Mouse (Mus musculus) mature B cell (primary cell): ENCODE measurements around the gene Pkn3.
"Not testable (repeated sequence)": the region's sequence is repeated elsewhere in the genome, so short reads cannot be mapped to it uniquely, and the experiment has no call there.

Experiments used
- in situ Hi-C: fragments of 300-500 bp; cut with MboI; formaldehyde crosslinking; loops from 2 replicates; pipeline ENCODE4 v1.14.3; 2019

The Pkn3 gene

DNA sequence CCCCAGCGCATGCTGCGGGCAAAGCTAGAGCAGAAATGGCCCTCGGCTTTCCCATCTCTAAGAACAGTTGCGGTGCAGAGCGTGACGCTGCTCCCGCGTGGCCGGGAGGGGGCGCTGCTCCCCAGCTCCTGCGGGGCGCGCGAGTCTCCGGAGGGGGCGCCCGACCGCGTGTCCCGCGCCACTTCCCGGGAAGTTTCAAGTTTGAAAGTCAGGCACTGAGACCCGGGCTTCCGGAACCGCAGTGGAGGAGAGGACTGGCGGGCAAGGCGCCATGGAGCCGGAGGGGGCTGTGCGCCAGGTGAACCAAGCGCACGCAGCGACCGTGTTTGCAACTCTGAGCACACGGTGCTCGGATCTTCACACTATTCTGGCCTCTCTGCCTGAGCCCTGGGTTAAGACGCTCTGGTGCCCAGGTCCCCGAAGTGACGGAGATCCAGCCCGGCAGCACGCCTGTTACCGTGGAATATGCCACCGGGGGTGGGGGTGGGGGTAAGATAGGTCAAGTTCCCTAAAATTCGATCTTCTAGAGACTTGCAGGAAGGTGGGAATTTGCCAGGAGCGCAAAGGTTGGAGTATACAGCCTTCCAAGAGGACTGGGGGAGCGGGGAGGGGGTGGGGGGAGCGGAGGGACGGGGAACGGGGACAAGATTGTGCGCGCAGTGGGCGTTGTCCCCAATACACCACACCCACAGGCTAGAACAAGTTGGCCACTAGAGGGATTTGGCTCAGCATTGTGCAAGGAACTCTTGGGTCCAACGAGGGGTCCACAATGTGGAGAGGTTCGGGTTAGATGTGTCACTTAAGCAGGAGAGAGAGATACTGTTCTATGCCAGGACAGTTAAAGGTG, at the start of gene Pkn3:
Gene Pkn3, plus strand, starts transcription at position 183 of the 847 bp plus-strand sequence.
- in situ Hi-C loops = no loop called here

DNA sequence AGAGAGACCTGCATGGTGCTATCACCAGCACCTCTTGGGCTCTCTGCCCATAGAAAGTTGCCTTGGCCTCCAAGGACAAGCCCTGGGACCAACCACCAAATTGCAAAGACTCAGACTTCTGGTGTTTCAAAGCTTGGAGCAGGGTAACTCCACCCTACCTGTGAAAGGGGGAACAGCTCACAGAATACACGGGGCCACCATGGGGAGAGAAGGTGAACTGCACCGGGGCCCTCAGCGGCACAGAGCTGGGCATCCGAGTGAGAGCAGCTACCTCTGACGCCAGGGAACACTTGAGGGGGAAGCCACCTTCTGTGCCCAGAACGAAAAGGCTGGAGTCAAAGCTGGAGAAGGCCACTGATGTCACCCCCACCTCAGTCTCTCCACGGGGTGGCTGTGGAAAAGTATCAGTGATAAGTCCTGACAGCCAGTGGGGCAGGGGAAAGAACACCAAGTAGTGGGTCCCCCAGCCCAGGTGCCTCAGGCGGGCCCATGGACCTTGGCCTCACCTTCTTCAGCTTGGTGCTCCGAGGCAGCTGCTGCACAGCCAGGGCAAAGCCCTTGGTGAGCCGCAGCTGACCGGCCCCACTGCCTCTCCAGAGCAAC, 45.1 kb upstream of the Pkn3 start:
- in situ Hi-C loops = no loop called here

DNA sequence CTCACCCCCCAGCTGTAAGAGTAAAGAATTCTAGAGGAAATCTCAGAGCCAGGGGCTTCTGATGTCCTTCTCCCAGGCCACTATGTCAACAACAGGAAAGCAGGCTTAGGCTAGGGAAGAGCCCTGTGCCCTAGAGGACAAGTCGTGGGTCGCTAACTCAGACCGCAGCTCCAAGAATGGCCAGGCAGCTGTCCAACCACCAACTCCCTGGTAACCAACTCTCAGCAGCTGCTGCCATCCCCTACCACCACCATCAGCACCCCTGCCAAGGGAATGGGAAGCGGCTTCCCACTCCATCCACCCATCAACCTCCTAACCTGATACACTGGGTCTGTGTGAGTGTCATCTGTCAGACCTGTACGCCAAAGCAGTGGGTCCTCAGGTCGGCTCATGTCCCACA, 44.5 kb upstream of the Pkn3 start:
- in situ Hi-C loops = no loop called here

DNA sequence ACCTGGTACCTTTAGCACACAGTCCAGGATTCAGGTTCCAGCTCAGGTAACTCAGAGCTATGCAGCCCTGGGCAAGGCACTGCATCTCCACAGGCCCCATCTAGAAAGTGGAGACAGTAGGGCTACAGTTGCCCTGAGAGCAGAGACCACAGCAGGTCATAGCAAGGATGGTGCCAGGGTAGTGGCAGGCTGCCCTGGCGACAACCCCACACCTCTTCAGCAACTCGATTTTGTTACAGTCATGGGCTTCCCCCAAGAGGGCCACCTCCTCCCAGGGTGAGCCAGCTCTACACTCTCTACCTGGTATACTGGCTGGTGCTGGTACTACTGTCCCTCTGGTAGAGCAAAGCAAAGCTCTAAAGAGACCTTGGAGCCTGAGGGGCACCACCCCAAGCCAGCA, 39.7 kb upstream of the Pkn3 start:
- in situ Hi-C loops = no loop called here

DNA sequence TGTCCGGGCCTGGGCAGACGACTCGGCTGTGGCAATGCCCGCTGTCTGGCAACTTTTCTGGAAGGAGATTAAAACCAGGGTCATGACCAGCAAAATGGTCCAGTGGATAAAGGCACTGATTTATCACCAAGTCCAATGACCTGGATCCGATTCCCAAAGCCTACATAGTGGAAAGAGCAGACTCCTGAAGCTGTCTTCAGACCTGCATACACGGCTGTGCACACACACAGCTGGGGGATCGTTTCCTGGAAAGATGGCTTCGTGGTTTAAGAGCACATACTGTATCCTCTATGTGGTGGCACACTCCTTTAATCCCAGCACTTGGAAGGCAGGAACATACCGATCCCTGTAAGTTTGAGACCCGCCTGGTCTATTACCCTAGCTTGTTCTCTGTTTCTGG, 39.1 kb upstream of the Pkn3 start:
- in situ Hi-C loops = no loop called here

DNA sequence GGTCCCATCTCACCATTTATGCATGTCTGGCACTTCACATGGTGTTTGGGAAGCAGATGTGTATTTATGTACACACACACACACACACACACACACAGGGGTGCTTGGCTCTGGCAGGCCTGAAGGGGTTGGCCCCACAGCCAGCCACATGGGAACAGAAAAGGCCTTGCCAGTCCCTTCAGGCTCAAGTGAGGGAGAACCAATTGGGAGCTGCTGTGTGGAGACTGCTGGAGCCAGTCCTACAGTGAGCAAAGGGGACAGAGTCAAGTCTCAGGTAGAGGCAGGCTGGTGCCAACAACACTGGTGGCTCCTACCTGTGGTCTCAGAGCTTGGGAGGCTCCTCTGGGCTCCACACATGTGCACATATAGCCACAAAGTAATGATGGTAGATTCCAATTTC, 37.8 kb upstream of the Pkn3 start:
- in situ Hi-C loops = no loop called here

DNA sequence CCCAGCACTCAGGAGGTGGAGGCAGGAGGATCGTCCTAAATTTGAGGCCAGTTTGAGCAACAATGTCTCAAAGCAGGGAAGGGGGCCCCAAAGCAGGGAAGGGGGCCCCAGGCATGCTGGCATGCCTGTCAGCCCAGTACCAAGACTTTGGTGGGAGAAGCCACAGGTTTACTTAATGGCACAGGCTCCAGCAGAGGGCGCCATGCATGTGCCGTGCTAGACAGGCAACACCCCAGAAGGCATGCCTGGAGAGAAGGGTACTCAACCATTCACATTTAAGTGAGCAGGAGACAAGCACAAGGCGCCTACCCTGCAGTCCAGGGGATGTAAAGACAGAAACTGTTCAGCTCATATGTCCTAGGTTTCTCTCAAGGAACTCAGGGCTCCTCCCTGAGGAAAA, 35.0 kb upstream of the Pkn3 start:
- in situ Hi-C loops = no loop called here

DNA sequence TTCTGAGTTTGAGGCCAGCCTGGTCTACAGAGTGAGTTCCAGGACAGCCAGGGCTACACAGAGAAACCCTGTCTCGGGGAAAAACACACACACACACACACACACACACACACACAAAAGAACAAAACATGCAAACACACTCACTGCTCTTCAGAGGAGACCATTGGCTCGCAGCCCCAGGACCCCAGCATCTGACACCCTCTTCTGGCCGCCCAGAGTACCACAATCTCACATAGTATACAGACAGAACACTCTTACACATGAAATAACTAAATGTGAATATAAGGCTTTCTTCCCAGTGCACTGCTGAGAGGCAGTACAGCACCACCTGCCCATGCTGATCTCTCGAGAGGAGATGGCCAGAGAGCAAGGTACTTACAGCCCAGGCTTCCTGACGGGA, 32.9 kb upstream of the Pkn3 start:
- in situ Hi-C loops = no loop called here

DNA sequence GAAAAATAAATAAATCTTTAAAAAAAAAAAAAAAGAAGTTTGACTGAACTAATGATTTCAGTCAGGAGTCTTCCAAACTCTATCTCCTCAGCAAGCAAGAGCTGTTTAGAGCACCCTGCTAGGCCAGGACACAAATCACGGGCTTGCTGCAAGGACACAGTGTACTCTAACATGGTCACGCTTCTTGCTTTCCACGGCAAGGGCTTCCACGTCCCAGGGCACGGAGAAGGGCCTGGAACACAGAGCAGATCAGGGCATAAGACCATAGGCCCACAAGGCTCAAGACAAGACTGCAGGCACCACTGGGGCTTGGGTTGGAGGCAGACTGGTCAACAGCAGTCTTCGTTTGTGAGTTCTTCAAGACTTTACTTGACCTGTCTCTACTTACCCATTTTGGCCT, 30.4 kb upstream of the Pkn3 start:
- in situ Hi-C loops = loop anchor here (5.0 kb wide), 1 partner anchor 50 kb away; no protein-coding TSS in a partner anchor

DNA sequence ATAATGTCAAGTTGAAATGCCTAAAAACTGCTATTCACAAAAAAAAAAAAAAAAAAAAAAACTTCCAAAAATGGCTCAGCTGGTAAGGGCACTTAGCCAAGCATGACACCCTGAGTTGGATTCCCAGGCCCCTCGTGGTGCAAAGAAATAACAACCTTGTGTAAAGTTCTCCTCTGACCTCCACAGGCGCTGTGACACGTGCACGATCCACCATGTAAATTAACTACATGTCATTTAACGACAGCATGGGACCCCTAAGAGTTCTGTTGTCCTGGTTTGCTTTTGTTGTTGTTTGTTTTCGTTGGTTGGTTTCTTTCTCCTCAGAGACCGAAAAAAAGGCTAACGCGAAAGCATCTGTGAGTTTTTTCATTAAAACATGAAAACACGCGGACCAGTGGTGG, 29.4 kb upstream of the Pkn3 start:
- in situ Hi-C loops = loop anchor here (5.0 kb wide), 1 partner anchor 49 kb away; no protein-coding TSS in a partner anchor

DNA sequence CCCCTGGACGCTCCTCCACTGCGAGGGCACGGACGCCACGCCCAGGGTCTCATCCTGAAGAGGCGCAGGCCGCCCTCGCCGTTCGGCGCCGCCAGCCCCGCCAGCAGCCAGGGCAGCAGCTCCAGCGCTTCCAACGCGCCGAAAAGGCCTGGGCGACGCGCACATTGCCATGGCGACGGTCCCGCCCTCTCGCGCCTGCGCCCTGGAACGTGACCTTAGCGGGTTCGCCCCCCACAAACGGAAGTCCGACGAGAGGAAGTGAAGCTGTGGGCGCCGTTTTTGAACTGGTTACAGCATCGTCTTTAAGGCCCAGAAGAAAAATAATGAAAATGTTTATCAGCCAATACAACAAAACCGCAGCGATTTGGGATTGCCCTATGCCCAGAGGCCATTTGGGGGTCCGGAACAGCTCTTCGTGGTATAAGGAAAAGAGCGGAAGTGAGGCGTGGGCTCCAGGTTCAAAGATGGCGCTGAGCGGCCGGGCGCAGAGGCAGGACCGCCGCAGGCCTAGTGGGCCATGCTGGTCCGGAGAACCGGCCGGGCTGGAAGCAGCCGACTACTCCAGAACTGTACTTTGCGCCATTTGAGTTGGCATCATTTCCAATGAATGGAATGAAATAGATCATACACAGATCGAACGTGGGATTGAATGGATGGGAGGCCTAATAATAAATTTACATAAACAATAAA, 28.6 kb upstream of the Pkn3 start, which contains the start of gene Wdr34:
Gene Wdr34, minus strand, starts transcription at position 183 of the 690 bp plus-strand sequence.
- in situ Hi-C loops = loop anchor here (5.0 kb wide), 1 partner anchor 48 kb away; no protein-coding TSS in a partner anchor

DNA sequence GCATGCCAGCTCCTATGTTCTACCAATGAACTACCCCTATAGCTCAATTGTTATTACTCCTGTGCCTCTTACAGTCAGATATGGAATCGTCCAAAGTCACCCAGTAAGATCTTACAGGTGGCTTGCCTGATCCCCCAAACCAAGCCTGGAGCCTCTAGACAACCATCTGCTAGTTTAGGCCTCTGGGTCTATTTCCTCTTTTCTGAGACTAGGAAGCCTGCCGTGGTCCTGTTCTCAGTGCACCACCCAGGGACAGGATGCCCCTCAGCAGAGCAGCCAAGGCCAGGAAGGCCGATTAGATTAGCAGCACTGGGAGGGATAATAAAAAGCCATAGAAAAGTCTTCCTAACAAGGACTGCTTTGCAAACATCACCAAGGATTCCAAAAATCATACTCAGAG, 27.7 kb upstream of the Pkn3 start:
- in situ Hi-C loops = loop anchor here (5.0 kb wide), 1 partner anchor 47 kb away; no protein-coding TSS in a partner anchor

DNA sequence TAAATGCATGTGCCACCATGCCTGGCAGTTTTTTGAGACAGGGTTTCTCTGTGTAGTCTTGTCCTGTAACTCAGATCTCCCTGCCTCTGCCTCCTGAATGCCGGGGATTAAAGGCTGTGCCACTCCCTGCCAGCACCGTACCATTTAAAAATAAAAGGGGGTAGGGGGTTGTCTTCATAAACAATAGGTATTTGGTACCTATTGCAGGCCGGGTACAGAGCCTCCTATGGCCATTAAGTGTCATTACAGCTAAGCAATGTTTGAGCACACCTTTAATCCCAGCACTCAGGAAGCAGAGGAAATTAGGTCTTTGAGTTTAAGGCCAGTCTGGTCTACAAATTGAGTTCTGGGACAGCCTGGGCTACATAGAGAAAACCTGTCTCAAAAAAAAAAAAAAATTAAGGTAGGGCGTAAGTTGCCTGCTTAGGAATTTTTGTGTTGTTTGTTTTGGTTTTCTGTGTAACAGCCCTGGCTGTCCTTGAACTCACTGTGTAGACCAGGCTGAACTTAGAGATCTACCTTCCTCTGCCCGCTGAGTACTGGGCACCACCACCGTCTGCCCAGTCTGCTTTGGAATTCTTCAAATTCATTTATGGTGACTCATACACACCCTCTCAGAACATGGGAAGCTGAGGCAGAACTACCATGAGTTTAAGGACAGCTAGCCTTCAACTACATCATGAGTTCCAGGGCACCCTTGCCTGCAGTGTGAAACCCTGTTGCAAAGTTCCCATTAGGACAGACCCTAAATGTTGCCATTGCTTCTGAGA, 25.3 kb upstream of the Pkn3 start:
- in situ Hi-C loops = no loop called here

DNA sequence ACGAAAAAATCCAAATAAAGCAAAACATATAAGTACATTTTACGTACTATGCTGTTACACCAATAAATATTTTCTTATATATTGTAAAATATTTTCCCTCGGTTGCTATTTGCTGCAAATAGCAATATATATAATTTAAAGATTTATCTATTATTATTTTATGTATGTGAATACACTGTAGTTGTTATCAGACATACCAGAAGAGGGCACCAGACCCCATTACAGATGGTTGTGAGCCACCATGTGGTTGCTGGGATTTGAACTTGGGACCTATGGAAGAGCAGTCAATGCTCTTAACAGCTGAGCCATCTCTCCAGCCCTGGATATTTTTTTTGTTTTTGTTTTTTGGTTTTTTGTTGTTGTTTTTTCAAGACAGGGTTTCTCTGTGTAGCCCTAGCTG, 22.2 kb upstream of the Pkn3 start:
- in situ Hi-C loops = not testable (repeated sequence)

DNA sequence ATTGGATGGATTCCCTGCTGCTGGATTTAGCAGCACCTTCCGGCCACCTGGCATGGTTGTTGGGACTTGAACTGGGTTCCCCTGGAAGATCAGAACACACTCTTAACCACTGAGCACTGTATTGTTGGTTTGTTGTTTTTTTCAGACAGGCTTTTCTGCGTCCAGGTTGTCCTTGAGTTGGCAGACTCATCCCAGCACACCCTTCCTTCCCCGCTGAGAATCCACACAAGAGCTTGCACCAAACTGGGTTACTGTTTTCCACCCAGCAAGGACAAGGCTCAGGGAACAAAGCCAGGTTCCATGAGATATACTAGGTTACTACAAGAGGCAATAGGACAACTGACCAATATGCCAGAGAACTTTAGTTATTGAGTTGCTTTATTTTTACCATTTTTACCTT, 20.7 kb upstream of the Pkn3 start:
- in situ Hi-C loops = no loop called here

DNA sequence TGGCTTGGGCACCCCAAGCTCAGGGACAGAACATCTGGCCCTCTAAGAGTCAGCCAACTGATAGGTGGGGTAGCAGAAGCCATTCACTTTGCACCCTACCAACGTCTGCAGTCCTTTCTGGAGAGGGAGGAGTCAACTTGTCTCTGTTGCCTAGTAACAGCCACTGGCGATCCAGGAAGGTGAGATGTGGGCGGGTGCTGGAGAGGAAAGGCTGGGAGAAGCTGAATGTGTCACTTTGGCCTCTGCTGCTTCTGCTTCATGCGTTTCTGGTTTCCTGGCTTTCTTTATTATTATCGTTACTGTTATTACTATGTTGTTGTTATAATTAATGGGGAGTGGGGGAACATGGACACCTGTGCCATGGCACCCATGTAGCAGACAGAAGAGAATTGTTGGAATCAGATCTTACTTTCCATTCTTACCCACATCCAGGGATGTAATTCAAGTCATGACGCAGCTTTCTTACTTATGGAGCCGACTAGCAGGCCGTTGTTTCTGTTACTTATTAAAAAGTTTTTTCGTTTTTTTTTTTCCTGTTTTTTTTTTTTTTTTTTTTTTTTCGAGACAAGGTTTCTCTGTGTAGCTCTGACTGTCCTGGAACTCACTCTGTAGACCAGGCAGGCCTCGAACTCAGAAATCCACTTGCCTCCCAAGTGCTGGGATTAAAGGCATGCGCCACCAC, 20.1 kb upstream of the Pkn3 start, which contains the start of gene Set:
Gene Set, plus strand, starts transcription at position 156 of the 682 bp plus-strand sequence.
- in situ Hi-C loops = no loop called here

DNA sequence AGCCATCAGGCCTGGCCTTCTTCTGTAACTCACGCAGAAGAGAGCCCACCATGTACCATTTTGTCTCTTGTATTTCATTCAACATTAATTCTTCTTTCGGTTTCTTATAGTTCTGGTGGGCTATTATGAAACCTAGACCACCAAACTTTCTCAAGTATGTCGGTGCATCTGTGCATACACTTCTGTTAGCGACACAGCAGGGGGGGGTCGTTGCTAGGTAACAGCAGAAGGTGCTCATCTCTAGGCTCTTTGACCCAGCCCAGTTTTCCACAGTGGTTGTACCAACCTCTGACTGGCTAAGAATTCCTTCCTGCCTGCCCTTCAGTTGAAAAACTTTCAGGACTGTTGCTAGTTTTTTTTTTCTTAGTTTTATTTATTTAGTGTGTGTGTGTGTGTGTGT, 19.1 kb upstream of the Pkn3 start:
- in situ Hi-C loops = no loop called here

DNA sequence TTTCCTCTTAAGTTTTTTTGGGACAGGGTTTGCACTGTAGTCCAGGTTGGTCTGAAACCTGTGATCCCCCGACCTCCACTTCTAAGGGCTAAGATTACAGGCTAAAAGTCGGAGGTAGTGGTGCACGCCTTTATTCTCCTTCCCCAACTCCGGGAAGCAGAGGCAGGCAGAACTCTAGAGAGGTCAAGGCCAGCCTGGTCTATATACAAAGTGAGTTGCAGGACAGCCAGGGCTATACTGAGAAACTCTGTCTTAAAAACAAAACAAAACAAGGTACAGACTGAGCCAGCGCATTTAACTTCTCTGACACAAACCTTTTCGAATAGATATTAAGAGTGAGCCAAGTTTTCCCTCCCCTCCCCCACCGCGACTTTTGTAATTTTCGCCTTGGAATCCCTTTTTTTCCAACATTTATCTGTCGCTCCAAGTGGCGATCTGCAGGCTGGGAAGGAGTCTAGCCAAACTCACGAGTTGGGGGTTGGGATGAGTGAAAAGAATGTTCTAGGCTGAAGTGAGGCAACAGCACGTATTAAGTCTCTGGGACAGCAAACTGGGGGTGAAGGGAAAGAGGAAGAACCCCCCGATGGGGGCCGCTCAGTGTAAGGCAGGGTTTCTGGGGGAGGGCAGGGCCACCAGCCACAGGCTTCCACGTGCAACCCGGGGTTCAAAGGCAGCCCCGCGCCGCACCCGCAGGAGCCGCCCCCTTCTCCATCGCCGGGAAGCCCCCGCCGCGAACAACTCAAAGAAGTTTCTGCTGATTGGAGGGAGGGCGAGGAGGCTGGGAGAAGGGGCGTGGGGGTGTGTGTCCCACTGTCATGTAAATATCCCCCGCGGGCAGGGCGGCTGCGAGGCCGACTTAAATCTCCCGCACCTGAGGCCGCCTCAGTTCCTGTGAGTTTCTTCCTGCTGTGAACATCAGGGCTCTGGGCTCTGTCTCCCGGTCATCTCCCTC, 16.0 kb upstream of the Pkn3 start:
- in situ Hi-C loops = no loop called here

DNA sequence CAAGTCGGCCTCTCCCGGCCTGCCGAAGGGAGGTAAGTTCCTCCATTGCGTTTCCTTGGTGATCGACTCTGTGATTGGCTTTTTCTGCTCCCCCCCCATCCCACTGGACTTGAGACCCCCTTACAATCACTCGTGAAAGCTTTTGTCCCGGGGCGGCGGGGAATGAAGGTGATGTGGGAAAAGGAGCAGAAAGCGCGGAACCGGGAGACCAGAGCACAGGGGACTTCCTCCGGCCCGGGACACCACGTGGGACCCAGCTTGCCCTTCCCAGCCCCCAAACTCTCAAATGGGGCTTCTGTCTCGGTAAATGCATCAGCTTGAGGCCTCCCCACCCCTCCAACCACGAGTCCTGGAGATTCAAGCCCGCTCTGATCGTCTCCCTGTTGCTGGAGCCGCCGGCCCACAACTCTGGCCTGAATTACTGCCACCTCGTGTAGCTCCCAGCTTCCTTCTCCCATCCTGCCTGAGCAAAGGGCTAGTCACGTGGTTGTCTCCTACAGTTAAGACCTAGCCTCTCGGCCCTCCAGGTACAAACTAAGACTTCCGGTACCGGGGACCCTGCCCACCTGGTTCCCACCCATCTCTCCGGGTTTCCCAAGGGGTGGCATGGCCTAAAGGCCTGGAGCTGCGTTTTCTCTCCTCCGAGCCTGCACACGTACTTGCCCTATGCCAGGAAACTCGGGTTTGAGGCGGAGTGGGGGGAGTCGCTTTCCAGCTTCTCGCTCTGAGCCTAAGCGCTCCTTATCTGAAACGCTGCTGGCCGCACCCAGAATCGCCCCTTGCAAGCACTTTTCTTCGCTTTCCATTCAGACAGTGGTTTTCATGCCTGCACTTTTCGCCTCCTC, 15.0 kb upstream of the Pkn3 start:
- in situ Hi-C loops = no loop called here
